Mouse (Mus musculus) mammary gland, adult 2 months (tissue): ENCODE data around the gene S100a6. TPM values are rescaled to one million over a fixed set of nuclear protein-coding genes. Genes with fewer than 3 reads are reported as not detected.

Source experiments
- polyA plus RNA-seq: library from polyadenylated mRNA; depleted of rRNA; stranded (reverse); fragments of >200 nt; gene quantifications from 2 replicates; pipeline ENCODE4 v1.2.3, GENCODE M21; 2012; ENCODE audit warnings: low replicate concordance; rRNA removed

S100a6 gene
- 496 and 932 TPM in 2 replicates for polyA plus RNA-seq

GRCm38 (mm10) chr3:90612728-90613291 lies at the start of gene S100a6:
TSS of gene S100a6 (plus strand) at chr3:90612882.

DNA sequence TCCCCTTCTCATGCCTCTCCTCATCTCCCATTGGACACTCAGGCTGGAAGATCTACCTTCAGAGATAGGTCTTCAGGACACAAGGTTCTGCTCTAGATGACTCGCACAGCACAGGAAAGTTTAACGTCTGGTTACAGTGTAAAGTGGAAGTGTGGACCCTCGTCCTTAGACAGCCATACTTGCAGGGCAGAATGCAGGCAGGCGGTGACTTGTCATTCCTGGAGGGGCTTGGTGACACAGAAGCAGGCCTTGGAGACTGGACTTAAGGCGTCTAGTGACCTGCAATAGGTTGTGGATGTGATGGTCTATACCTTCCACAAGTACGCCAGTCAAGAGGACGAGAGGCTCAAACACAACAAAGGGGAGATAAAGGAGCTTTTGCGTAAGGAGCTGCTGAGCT lies 22.7 kb upstream of the S100a6 start, which contains the start of gene S100a2:
TSS of gene S100a2 (plus strand) at position 301 of the 400 bp plus-strand sequence.

GRCm38 (mm10) chr3:90601486-90602110 lies 11.1 kb upstream of the S100a6 start, which contains the start of gene Gm42674:
TSS of gene Gm42674 (plus strand) at chr3:90601904.

DNA sequence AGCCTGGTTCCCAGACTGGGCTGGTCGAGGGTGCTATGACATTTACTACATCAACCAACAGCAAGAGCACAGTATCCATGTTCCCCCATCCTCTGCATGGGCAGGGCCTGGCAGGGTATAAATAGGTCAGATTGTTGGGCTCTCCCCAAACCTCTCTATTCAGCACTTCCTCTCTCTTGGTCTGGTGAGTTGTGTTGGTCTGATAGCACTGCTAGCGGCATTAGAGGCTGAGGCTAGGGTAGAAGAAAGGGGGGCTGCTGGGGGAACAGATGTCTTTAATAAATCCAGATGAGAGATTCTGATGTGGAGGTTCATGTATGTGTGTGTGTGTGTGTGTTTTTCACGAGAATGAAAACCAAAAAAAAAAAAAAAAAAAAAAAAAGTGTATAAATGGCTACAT lies 9.1 kb upstream of the S100a6 start, which contains the start of gene S100a4:
TSS of gene S100a4 (plus strand) at position 149 of the 400 bp plus-strand sequence.

GRCm38 (mm10) chr3:90608223-90608622 lies 4.5 kb upstream of the S100a6 start, which contains the start of gene S100a5:
TSS of gene S100a5 (plus strand) at chr3:90608523.

GRCm38 (mm10) chr3:90653717-90654116 lies 41.0 kb downstream of the S100a6 start, which contains the start of gene S100a7a:
TSS of gene S100a7a (plus strand) at chr3:90654017.

DNA sequence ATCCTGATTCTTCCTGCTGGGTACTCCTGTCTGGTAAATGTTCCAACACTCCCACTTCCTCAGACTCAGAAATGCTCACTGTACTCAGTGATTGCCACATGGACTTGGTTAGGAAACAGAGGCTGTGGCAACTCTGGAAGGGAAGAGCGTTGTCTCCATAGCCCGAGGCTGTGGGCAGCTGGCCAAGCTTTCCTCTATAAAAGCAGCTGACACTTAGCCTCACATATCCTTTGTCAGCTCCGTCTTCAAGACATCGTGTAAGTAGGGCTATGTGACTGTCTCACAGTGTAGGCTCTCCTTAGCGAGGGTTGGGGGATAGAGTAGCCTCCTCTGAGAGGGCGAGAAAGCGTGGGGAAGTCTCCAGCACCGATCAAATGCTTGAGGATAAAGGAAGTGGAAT lies 56.2 kb downstream of the S100a6 start, which contains the start of gene S100a8:
TSS of gene S100a8 (plus strand) at position 133 of the 400 bp plus-strand sequence.

Other genes starting within 250 kb of the S100a6 start
- 21.0 and 21.7 TPM in 2 replicates for gene Slc27a3, start 222.9 kb upstream of the S100a6 start, polyA plus RNA-seq
- gene Ints3, start 179.3 kb upstream of the S100a6 start, polyA plus RNA-seq = 26.7 and 32.2 TPM in 2 replicates
- gene Npr1, start 147.0 kb upstream of the S100a6 start, polyA plus RNA-seq = 102 and 127 TPM in 2 replicates
- gene Ilf2, start 136.8 kb upstream of the S100a6 start, polyA plus RNA-seq = 13.6 and 27.9 TPM in 2 replicates
- gene Snapin, start 121.8 kb upstream of the S100a6 start, polyA plus RNA-seq = 24.1 and 56.4 TPM in 2 replicates
- 32.0 and 41.4 TPM in 2 replicates for gene Chtop, start 103.4 kb upstream of the S100a6 start, polyA plus RNA-seq
- 164 and 343 TPM in 2 replicates for gene S100a1, start 98.5 kb upstream of the S100a6 start, polyA plus RNA-seq
- gene S100a13, start 98.4 kb upstream of the S100a6 start, polyA plus RNA-seq = 79.8 and 155 TPM in 2 replicates
- gene S100a14, start 86.0 kb upstream of the S100a6 start, polyA plus RNA-seq = 1.7 and 5.7 TPM in 2 replicates
- 114 and 155 TPM in 2 replicates for gene S100a16, start 75.6 kb upstream of the S100a6 start, polyA plus RNA-seq
- gene S100a3, start 52.3 kb upstream of the S100a6 start, polyA plus RNA-seq = 0.93 and 1.1 TPM in 2 replicates
- not detected in 2 replicates for gene S100a2, start 22.6 kb upstream of the S100a6 start, polyA plus RNA-seq
- not detected in 2 replicates for gene Gm42674, start 11.0 kb upstream of the S100a6 start, polyA plus RNA-seq
- 43.9 and 97.5 TPM in 2 replicates for gene S100a4, start 9.1 kb upstream of the S100a6 start, polyA plus RNA-seq
- gene S100a5, start 4.4 kb upstream of the S100a6 start, polyA plus RNA-seq = not detected in 2 replicates
- gene S100a7a, start 41.1 kb downstream of the S100a6 start, polyA plus RNA-seq = 0.43 and 2.1 TPM in 2 replicates
- 0.53 and 6.2 TPM in 2 replicates for gene S100a8, start 56.1 kb downstream of the S100a6 start, polyA plus RNA-seq
- gene S100a9, start 82.8 kb downstream of the S100a6 start, polyA plus RNA-seq = 2.2 and 3.9 TPM in 2 replicates
- 0.06 and 1.8 TPM in 2 replicates for gene Pglyrp4, start 114.0 kb downstream of the S100a6 start, polyA plus RNA-seq
- not detected in 2 replicates for gene Gm5849, start 165.0 kb downstream of the S100a6 start, polyA plus RNA-seq